Mouse (Mus musculus) neural tube, embryonic 10.5 days (tissue): Measurements from ENCODE around the gene Adgrl1.
A peak's percentile ranks its signal among the peaks of the same experiment; 100 is the strongest.

Experiments used
- DNase-seq: peaks from one replicate; pipeline ENCODE4 v3.0.0-alpha.2; 2017; ENCODE audit warnings: low spot score; ENCODE audit errors: extremely low spot score

The Adgrl1 gene

GRCm38 (mm10) chr8:83901566-83902485 lies 1.9 kb downstream of the Adgrl1 start:
- DNase-seq: peak; percentile 31

- peak; percentile 49 for DNase-seq
These were observed 3.2 kb downstream of the Adgrl1 start for GRCm38 (mm10) chr8:83902961-83903666.

GRCm38 (mm10) chr8:83908583-83908982 lies 8.7 kb downstream of the Adgrl1 start:
- no peak for DNase-seq

GRCm38 (mm10) chr8:83909311-83909710 lies 9.4 kb downstream of the Adgrl1 start:
- no peak for DNase-seq

DNA sequence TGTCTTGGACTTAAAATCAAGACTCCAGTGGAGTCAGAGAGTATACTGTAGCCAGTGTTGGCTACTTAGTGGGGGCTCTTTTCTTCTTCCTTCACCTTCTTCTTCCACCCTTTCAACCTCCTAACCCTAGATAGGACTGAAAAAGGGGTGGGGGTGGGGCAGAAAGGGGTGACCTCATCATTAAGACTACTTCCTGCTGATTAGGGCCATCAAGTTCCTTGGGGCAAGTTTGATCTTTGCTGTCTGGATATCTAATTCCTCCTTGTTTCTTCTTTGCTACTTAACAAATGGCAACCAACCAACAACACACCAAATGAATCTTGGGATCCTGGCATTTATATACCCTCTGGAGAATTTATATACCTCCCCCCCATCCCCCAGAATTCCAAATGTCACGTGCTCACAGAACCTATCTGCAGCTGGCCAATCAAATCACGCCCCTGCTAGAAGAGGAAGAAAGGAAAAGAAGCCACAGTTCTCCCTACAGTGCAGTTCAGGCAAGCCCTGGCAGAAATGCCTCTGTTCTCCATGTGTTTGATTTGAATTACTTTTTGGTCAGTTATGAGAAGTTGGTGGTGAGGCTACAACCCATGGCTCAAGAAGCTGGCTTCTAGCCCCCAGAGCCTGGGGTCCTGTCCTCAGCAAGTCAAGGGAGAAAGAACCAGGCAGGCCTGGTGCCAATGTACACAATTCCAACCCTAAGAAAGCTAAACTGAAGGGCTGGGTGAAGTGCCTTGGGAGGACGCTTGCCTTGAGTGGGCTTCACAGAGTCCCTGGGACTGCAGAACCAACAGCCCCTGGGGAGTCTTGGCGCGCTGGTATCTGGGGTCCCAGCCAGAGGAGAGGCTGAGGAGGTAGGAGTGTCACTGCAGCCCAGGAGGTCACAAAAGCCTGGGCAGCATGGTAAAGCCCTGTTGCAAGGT lies 12.2 kb downstream of the Adgrl1 start:
- no peak for DNase-seq

DNA sequence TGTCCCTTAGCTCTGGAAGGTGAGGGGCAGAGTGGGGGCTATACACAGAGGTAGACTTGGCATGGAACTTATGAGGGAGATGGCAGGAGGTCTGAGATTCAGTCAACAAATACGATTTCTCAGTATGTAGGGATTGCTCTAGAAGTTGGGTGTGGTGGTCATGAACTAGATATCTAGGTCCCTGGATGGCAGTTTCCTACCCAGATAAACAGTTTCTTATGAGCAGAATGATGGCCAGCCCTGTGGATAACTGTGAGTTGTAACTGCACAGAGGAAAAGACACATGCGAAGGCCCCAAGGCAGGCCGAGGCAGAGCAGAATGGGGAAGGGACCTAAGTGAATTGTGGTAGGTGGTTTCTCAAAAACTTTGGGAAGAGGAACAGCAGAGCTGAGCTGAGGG lies 14.3 kb downstream of the Adgrl1 start:
- DNase-seq: no peak

- no peak for DNase-seq
These were observed 15.0 kb downstream of the Adgrl1 start for GRCm38 (mm10) chr8:83914860-83915259.

- no peak for DNase-seq
These were observed 16.1 kb downstream of the Adgrl1 start for GRCm38 (mm10) chr8:83916015-83916414.

DNA sequence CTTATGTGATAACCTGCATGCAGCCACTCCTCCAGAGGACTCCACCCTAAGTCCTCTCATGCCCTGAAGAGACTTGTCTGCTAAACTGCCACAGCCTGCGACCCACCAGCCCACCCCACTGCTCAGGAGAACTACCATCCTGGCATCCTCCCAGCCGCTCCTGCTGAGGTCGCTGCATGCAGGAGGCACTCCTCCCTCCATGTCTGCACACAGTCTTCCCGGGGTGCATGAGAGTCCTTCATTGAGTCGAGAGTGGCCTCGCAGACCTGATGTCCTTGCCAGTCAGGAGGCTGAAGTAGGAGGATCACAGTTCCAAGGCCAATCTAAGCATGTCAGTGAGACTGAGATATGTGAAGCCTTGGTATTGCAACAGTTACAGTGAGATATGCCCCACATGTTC lies 17.7 kb downstream of the Adgrl1 start:
- DNase-seq: no peak

DNA sequence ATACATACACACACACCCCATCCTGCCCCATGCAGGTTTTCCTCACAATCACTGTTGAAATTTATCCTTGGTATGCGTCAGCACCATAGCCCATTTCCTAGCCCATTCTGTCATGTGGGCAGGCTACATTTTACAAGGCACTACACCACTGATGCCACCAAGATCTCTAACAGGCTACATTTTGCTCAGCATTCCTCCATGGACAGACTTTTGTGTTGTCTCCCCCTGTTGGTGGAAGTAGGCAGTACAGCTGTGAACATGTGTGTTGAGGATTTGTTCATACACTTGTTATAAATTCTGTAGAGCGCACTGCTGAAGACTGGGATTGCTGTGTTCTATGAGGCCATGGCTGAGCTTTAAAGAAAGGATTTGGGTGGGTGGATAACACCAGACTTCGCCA lies 21.7 kb downstream of the Adgrl1 start:
- DNase-seq: peak; percentile 85

DNA sequence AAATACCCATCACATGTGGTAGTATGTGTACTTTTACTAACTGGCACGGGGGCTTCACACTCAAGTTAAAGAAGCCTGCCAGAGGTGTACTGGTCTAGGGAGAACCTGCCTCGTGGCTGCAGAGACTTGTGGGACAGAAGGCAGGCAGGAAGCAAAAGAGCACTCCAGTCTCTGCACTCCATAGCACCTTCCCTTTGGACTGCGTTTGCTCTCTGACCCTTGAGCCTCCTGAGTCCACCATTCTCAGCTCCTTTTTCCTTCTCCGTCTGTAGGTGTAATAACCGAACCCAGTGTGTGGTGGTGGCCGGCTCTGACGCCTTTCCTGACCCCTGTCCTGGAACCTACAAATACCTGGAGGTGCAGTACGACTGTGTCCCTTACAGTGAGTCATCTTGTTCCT lies 22.8 kb downstream of the Adgrl1 start:
- DNase-seq: no peak

GRCm38 (mm10) chr8:83924585-83924984 lies 24.7 kb downstream of the Adgrl1 start:
- no peak for DNase-seq

- no peak for DNase-seq
These were observed 26.4 kb downstream of the Adgrl1 start for GRCm38 (mm10) chr8:83926266-83926665.

DNA sequence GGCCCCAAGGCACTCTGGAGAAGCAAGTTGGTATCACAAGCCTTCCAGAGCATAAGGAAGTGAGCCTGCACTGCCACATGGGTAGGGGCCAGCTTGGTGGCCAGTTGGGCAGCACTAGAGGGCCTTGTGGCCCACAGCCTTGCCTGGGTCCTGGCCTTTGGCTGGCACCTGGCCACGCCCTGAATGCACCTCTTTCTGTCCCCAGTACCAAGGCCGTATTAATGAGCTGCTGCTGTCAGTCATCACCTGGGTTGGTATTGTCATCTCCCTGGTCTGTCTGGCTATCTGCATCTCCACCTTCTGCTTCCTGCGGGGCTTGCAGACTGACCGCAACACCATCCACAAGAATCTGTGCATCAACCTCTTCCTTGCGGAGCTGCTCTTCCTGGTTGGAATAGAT lies 34.3 kb downstream of the Adgrl1 start:
- DNase-seq: no peak

GRCm38 (mm10) chr8:83934994-83935393 lies 35.1 kb downstream of the Adgrl1 start:
- no peak for DNase-seq

- no peak for DNase-seq
These were observed 35.5 kb downstream of the Adgrl1 start for GRCm38 (mm10) chr8:83935435-83935834.

DNA sequence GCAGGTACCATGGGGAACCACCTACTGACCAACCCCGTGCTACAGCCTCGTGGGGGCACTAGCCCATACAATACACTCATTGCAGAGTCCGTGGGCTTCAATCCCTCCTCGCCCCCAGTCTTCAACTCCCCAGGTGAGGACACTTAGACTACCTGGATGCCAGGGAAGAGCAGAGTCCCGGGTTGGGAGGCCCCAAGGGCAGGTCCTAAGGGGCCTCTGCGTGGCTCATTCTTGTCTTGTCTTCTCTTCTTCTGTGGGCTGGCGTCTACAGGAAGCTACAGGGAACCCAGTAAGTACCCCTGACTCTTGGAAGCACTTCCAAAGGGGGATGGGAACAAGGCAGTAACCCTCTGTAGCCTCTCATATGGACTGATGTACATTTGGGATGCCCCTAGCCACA lies 37.7 kb downstream of the Adgrl1 start:
- DNase-seq: no peak

DNA sequence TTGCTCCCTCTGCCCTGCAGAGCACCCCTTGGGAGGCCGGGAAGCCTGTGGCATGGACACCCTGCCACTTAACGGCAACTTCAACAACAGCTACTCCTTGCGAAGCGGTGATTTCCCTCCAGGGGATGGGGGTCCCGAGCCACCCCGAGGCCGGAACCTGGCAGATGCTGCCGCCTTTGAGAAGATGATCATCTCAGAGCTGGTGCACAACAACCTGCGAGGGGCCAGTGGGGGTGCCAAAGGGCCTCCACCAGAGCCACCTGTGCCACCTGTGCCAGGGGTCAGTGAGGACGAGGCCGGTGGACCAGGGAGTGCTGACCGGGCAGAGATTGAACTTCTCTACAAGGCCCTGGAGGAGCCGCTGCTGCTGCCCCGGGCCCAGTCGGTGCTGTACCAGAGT lies 38.4 kb downstream of the Adgrl1 start:
- no peak for DNase-seq

DNA sequence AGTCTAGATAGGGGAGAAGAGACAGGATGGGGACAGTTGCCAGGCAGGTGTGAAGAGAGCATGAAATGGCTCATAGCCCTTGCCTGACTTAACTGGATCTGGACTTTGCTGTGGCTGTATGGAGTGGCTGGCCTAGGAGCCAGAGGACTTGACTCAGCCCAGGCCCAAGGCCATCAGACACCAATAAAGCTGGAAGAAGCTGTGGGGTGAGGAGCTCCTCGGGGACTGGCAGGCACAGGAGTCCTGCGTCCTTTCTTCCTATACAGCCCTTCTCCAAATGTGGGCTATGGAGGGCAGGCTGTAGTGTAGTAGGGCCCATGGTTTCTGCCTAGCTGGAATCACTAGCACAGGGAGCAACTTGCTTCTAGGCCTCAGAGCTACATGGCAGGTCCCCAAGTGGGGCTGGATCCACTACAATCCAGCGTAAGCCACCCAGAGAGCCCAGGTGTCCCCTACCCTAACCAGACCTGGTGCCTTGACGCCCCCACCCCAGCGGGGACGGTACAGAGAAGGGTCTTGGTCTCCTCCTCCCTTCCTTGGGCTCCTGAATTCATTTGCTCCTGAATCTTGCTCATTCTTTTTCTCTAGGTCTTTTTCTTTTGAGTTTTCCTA lies 41.3 kb downstream of the Adgrl1 start:
- no peak for DNase-seq

DNA sequence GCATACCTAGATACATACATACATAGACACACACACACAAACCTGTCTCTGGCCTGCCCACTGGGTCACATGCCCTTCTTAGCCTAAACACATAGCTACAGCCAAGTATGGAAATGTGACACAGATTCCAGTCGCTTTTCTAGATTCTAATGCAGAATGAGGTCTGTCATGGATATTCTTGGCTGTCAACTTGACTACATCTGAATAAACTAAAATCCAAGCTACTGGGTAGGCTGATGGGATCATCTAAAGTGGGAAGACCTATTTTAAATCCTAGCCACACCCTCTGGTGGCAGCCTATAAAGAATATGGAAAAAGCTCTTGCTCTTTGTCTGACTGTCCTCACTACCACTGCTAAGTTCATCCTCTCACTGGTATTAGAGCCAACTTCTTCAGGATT lies 42.5 kb downstream of the Adgrl1 start:
- DNase-seq: no peak

GRCm38 (mm10) chr8:83945540-83945939 lies 45.6 kb downstream of the Adgrl1 start:
- no peak for DNase-seq
